Mouse (Mus musculus) kidney, adult 2 months (tissue): ENCODE measurements around the gene Sept10.

ENCODE experiments used
- CTCF ChIP-seq: fragments of 200-500 bp; conservative IDR thresholded peaks from 2 replicates; pipeline ENCODE4 v1.5.1; 2011; ENCODE audit warnings: low read depth, mild to moderate bottlenecking, control low read depth, low read length, moderate library complexity, mixed read lengths; ENCODE audit not compliant: insufficient read depth, insufficient read length
- POLR2A ChIP-seq: fragments of 200-500 bp; IDR thresholded peaks from one replicate; pipeline ENCODE4 v1.6.1; 2011; ENCODE audit warnings: low read depth, low read length, control low read depth

DNA sequence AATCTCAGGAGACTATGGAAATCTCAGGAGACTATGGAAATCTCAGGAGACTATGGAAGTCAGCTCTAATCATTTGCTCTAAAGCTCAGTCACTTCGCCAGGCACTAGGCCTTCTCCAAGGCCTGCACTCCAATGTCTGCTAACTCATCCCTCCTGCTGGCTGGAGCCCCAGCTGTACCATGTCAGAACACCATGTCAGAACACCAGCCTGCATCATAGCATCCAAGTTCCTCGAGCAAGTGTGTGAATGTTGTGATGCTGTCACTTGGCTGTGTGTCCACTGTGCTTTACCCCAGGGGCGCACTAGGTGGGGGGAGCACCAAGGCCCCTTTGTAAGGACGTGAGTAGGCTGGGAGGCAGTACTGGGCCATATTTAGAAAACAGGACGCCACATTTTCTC is 104.1 kb downstream of the Sept10 start:
- TF ChIP-seq CTCF (no peak), POLR2A (no peak)
